Comparison of ENCODE assay signal across 14 mouse cellular contexts in the genomic region with DNA sequence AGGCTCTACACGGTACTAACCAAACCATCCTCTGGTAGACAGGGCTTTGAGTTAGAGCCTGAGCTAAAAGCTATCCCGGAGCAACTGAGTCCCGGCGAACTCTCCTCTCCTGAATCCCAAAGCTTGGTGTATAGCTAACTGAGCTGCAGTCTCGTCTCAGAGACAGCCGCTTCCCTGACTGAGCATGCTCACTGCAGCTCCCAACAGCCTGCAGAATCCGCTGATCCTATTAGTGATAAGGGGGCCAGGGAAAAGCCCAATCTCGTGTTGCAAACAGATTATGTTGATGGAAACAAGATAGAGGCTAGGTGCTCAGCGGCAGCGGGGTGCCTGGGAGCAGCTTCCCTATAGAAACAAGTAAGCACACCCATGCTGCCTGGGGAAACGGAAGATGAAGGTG. TPM values are rescaled to one million over a fixed set of nuclear protein-coding genes. Genes with fewer than 3 reads are reported as not detected.
DNase-seq lines count a peak whose midpoint lies in the region; ATAC-seq and TF ChIP-seq lines count a peak whose summit lies in the region.
"Had no signal": no experiment of that assay in that cellular context is flagged by ENCODE, and none has a peak within 500 bp of the region (broad histone marks: within the 10 kb centered on the region; RNA-seq: fewer than 3 reads in every experiment).

No protein-coding gene starts in this region.

- 0 out of 2 replicates have a peak overlapping the region, but pooled peaks have one; percentile 8 for H3K4me2 ChIP-seq in heart, embryonic 14.5 days (ENCODE audit: low read length)
- peak overlapping the region; percentile 52 for H3K4me2 ChIP-seq in lung, postnatal 0 days (replicated peaks; ENCODE audit: low read depth, low read length)
- H3K4me2 ChIP-seq in hindbrain, embryonic 16.5 days (ENCODE audit: low read length): peak overlapping the region; percentile 20

- no peak for TF ChIP-seq EP300 in lung, postnatal 0 days (IDR thresholded peaks at IDR 0.05)

- H3K36me3 ChIP-seq in heart, embryonic 14.5 days (ENCODE audit: control insufficient read depth, insufficient read depth, low read length): no peaks in the 10 kb centered on the region
- H3K36me3 ChIP-seq in lung, postnatal 0 days (ENCODE audit: insufficient read depth, low read length): no peaks in the 10 kb centered on the region
- H3K36me3 ChIP-seq in hindbrain, embryonic 16.5 days (ENCODE audit: control insufficient read depth, insufficient read depth, low read length): no peaks in the 10 kb centered on the region
- H3K36me3 ChIP-seq: embryonic facial prominence, embryonic 15.5 days had no signal

- no peak for TF ChIP-seq CTCF in lung, postnatal 0 days (IDR thresholded peaks at IDR 0.05)

- no peak for DNase-seq in heart, adult 8-10 months (ENCODE audit: low spot score)
- no peak for DNase-seq in lung, postnatal 0 days (ENCODE audit: low spot score)
- DNase-seq in lung, postnatal 10 days: no peak
- peak; percentile 87 for DNase-seq in retina, postnatal 1 day
- no peak for DNase-seq in spleen, adult 12 weeks (ENCODE audit: low spot score)
- DNase-seq in cerebellum, postnatal 10 days: no peak
- DNase-seq: kidney, adult 9 months; liver, postnatal 0 days; spleen, adult 18-20 months; thymus, adult 2 months had no signal

- no peak overlapping the region for H3K4me3 ChIP-seq in heart, embryonic 14.5 days (ENCODE audit: control insufficient read depth in 1 of 2, insufficient read depth in 1 of 2, low read depth in 1 of 2, low read length in 2 of 2)
- no peak overlapping the region for H3K4me3 ChIP-seq in lung, postnatal 0 days (ENCODE audit: low read depth, low read length)
- H3K4me3 ChIP-seq in hindbrain, embryonic 16.5 days (ENCODE audit: low read length): no peak overlapping the region

- peaks cover 8 to 10% of the 10 kb centered on the region in 2 experiments; a peak in 2 of 4 replicates for H3K4me1 ChIP-seq in heart, embryonic 14.5 days (ENCODE audit: control insufficient read depth in 2 of 2, insufficient read depth in 2 of 2, low read length in 2 of 2)
- H3K4me1 ChIP-seq in lung, postnatal 0 days (ENCODE audit: insufficient read depth, low read depth, low read length): peaks cover 4% of the 10 kb centered on the region; the same call in 1 of the 2 replicates
- peaks cover 15% of the 10 kb centered on the region for H3K4me1 ChIP-seq in hindbrain, embryonic 16.5 days (ENCODE audit: control insufficient read depth, insufficient read depth, low read depth, low read length)

- ATAC-seq in heart, embryonic 14.5 days (ENCODE audit: insufficient number of reproducible peaks, insufficient read depth, low FRiP score, low read depth): no peak
- no peak for ATAC-seq in lung, postnatal 0 days
- ATAC-seq in hindbrain, embryonic 16.5 days: no peak

- WGBS in heart, embryonic 14.5 days: 15% methylated on average over 11 of the region's 11 CpGs
- WGBS in lung, postnatal 0 days: 26% methylated on average over 11 of the region's 11 CpGs
- 35% methylated on average over 11 of the region's 11 CpGs for WGBS in hindbrain, embryonic 16.5 days

- H3K27ac ChIP-seq in heart, embryonic 14.5 days (replicated peaks in 1 of 2; ENCODE audit: control insufficient read depth in 1 of 2, insufficient read depth in 1 of 2, low read depth in 2 of 2, low read length in 2 of 2): no peak overlapping the region
- H3K27ac ChIP-seq in lung, postnatal 0 days (ENCODE audit: low read length): no peak overlapping the region
- H3K27ac ChIP-seq in hindbrain, embryonic 16.5 days (ENCODE audit: low read depth, low read length): no peak overlapping the region
- H3K27ac ChIP-seq: embryonic facial prominence, embryonic 15.5 days had no signal

- H3K9me3 ChIP-seq in heart, embryonic 14.5 days (ENCODE audit: control insufficient read depth, low read length): 0 out of 2 replicates have a peak, but pooled peaks cover 5% of the 10 kb centered on the region
- H3K9me3 ChIP-seq in lung, postnatal 0 days (ENCODE audit: low read length): no peaks in the 10 kb centered on the region
- H3K9me3 ChIP-seq in hindbrain, embryonic 16.5 days (ENCODE audit: control insufficient read depth, low read length): no peaks in the 10 kb centered on the region
- H3K9me3 ChIP-seq: embryonic facial prominence, embryonic 15.5 days had no signal

- H3K9ac ChIP-seq in heart, embryonic 14.5 days (ENCODE audit: low read length): no peak overlapping the region
- H3K9ac ChIP-seq in lung, postnatal 0 days (replicated peaks; ENCODE audit: low read depth): no peak overlapping the region
- peak overlapping the region; percentile 7; the same call in 1 of the 2 replicates for H3K9ac ChIP-seq in hindbrain, embryonic 16.5 days (ENCODE audit: low read depth, low read length)
- H3K9ac ChIP-seq: embryonic facial prominence, embryonic 15.5 days; liver, postnatal 0 days had no signal

- H3K27me3 ChIP-seq in heart, embryonic 14.5 days (ENCODE audit: control insufficient read depth, insufficient read depth, low read length): no peaks in the 10 kb centered on the region; the same call in 1 of the 2 replicates
- no peaks in the 10 kb centered on the region for H3K27me3 ChIP-seq in lung, postnatal 0 days (replicated peaks; ENCODE audit: insufficient read depth, low read length)
- no peaks in the 10 kb centered on the region for H3K27me3 ChIP-seq in hindbrain, embryonic 16.5 days (replicated peaks; ENCODE audit: control insufficient read depth, insufficient read depth, low read length)

RNA-seq across cellular contexts. Expression of a gene that starts 40.5 kb away (rescaled TPM):
- polyA plus RNA-seq in heart, embryonic 14.5 days (2014; fragmentation: Nextera tagmentation; extraction: Ambion mirVana): 0.22 and 0.36 TPM in 2 replicates
- total RNA-seq in heart, adult 8-10 months (2022): under 1 TPM in 1 of 4 experiments, not detected in 3; 0.13 TPM
- 0.27 and 0.30 TPM in 2 replicates for polyA plus RNA-seq in lung, postnatal 0 days (2015; fragmentation: Nextera tagmentation; extraction: Ambion mirVana)
- 0.27 and 0.41 TPM in 2 replicates for polyA plus RNA-seq in hindbrain, embryonic 16.5 days (2015; fragmentation: Nextera tagmentation; extraction: Ambion mirVana)
- total RNA-seq: left cerebral cortex, postnatal 14 days had no signal

RNA-seq across cellular contexts. Expression of a gene that starts 45.0 kb away (rescaled TPM):
- polyA plus RNA-seq in heart, embryonic 14.5 days (2014; fragmentation: Nextera tagmentation; extraction: Ambion mirVana): 76.4 and 76.9 TPM in 2 replicates
- 1 to 10 TPM in 1 of 4 experiments, under 1 TPM in 2, not detected in 1; 0.41 to 1.4 (median 0.65) TPM for total RNA-seq in heart, adult 8-10 months (2022)
- polyA plus RNA-seq in lung, postnatal 0 days (2015; fragmentation: Nextera tagmentation; extraction: Ambion mirVana): 6.1 and 7.3 TPM in 2 replicates
- polyA plus RNA-seq in hindbrain, embryonic 16.5 days (2015; fragmentation: Nextera tagmentation; extraction: Ambion mirVana): 33.5 and 38.5 TPM in 2 replicates
